Comparison of ENCODE assay signal across 14 mouse cellular contexts in genomic region chr19:44303502-44303901, GRCm38 (mm10). TPM values are rescaled to one million over a fixed set of nuclear protein-coding genes. Genes with fewer than 3 reads are reported as not detected.
DNase-seq lines count a peak whose midpoint lies in the region; ATAC-seq and TF ChIP-seq lines count a peak whose summit lies in the region.
"Had no signal": no experiment of that assay in that cellular context is flagged by ENCODE, and none has a peak within 500 bp of the region (broad histone marks: within the 10 kb centered on the region; RNA-seq: fewer than 3 reads in every experiment).

No protein-coding gene starts in this region.

- intact Hi-C loops in gastrocnemius, adult 2 months (cut with DNase I): no loop called here

- H3K4me2 ChIP-seq in lung, embryonic 14.5 days: no peak overlapping the region
- no peak overlapping the region for H3K4me2 ChIP-seq in limb, embryonic 15.5 days
- H3K4me2 ChIP-seq: kidney, embryonic 15.5 days had no signal

- no peak for TF ChIP-seq CTCF in gastrocnemius, adult 2 months (IDR thresholded peaks at IDR 0.05)
- TF ChIP-seq CTCF in lung, embryonic 14.5 days (IDR thresholded peaks at IDR 0.05; ENCODE audit: low read depth): no peak

- no peaks in the 10 kb centered on the region for H3K9me3 ChIP-seq in lung, embryonic 14.5 days (ENCODE audit: low read depth, low read length)
- no peaks in the 10 kb centered on the region for H3K9me3 ChIP-seq in limb, embryonic 15.5 days
- H3K9me3 ChIP-seq: kidney, embryonic 15.5 days had no signal

- peak overlapping the region; percentile 32 for H3K27ac ChIP-seq in gastrocnemius, adult 2 months
- H3K27ac ChIP-seq in lung, embryonic 14.5 days (ENCODE audit: low read depth): no peak overlapping the region
- H3K27ac ChIP-seq in limb, embryonic 15.5 days: 0 out of 2 replicates have a peak overlapping the region, but pooled peaks have one; percentile 1
- H3K27ac ChIP-seq: kidney, embryonic 15.5 days; macrophage had no signal

- H3K27me3 ChIP-seq in lung, embryonic 14.5 days (ENCODE audit: insufficient read depth, low read length): no peaks in the 10 kb centered on the region
- H3K27me3 ChIP-seq in limb, embryonic 15.5 days: no peaks in the 10 kb centered on the region
- H3K27me3 ChIP-seq: kidney, embryonic 15.5 days had no signal

- peaks cover 96% of the 10 kb centered on the region for H3K36me3 ChIP-seq in lung, embryonic 14.5 days (ENCODE audit: insufficient read depth)
- H3K36me3 ChIP-seq in limb, embryonic 15.5 days: peaks cover 88% of the 10 kb centered on the region

- no peak overlapping the region for H3K9ac ChIP-seq in lung, embryonic 14.5 days
- no peak overlapping the region for H3K9ac ChIP-seq in limb, embryonic 15.5 days
- H3K9ac ChIP-seq: kidney, embryonic 15.5 days had no signal

- 61% methylated on average over 8 of the region's 8 CpGs for WGBS in lung, embryonic 14.5 days
- WGBS in limb, embryonic 15.5 days: 46% methylated on average over 8 of the region's 8 CpGs

- peaks cover 16% of the 10 kb centered on the region for H3K4me1 ChIP-seq in lung, embryonic 14.5 days (ENCODE audit: insufficient read depth)
- peaks cover 59% of the 10 kb centered on the region for H3K4me1 ChIP-seq in limb, embryonic 15.5 days

- no peak for DNase-seq in gastrocnemius, adult 2 months
- DNase-seq in gastrocnemius, postnatal 4 days (ENCODE audit: low spot score in 2 of 2): no peak
- DNase-seq in lung, embryonic 14.5 days: peak; percentile 41
- no peak for DNase-seq in lung, postnatal 4 days
- peak; percentile 83 for DNase-seq in NIH3T3 (ENCODE audit: low read depth)
- DNase-seq in thymus, postnatal 0 days (ENCODE audit: low spot score): no peak
- DNase-seq in ovary, postnatal 10 days (ENCODE audit: low spot score): no peak
- DNase-seq: gastrocnemius, postnatal 10 days; liver had no signal

- no peak overlapping the region for H3K4me3 ChIP-seq in gastrocnemius, adult 2 months
- no peak overlapping the region for H3K4me3 ChIP-seq in lung, embryonic 14.5 days (ENCODE audit: low read depth, low read length)
- no peak overlapping the region for H3K4me3 ChIP-seq in limb, embryonic 15.5 days
- H3K4me3 ChIP-seq: erythroblast, embryonic 14.5 days; kidney, embryonic 15.5 days had no signal

- no peak for ATAC-seq in lung, embryonic 14.5 days (ENCODE audit: insufficient read depth)
- no peak for ATAC-seq in limb, embryonic 15.5 days (ENCODE audit: insufficient number of reproducible peaks, low FRiP score, low TSS enrichment, low read depth)
- ATAC-seq: hindbrain, embryonic 16.5 days had no signal

RNA-seq across cellular contexts. Expression of gene Scd2, which starts 10.0 kb away (rescaled TPM):
- total RNA-seq in gastrocnemius, adult 2 months (2021): 1 to 10 TPM; 7.4 to 9.1 TPM
- 10 to 100 TPM; 81.6 to 87.3 TPM for total RNA-seq in gastrocnemius, postnatal 4 days (2021)
- polyA plus RNA-seq in lung, embryonic 14.5 days (2014; fragmentation: Nextera tagmentation; extraction: Ambion mirVana): 248 and 257 TPM in 2 replicates
- polyA plus RNA-seq in limb, embryonic 15.5 days (2015; fragmentation: Nextera tagmentation; extraction: Ambion mirVana): 200 and 221 TPM in 2 replicates
- polyA plus RNA-seq in thymus, postnatal 0 days (2015; fragmentation: Nextera tagmentation; extraction: Ambion mirVana): 68.8 and 69.7 TPM in 2 replicates

RNA-seq across cellular contexts. Expression of gene Scd4, which starts 29.4 kb away (rescaled TPM):
- under 1 TPM in 1 of 2 experiments, not detected in 1; 0.13 TPM for total RNA-seq in gastrocnemius, adult 2 months (2021)
- under 1 TPM; 0.62 to 0.71 TPM for total RNA-seq in gastrocnemius, postnatal 4 days (2021)
- polyA plus RNA-seq in lung, embryonic 14.5 days (2014; fragmentation: Nextera tagmentation; extraction: Ambion mirVana): 0.15 TPM in 1 of 2 replicates, not detected in the other
- polyA plus RNA-seq in limb, embryonic 15.5 days (2015; fragmentation: Nextera tagmentation; extraction: Ambion mirVana): 0.20 and 0.41 TPM in 2 replicates
- 0.18 TPM in 2 replicates for polyA plus RNA-seq in thymus, postnatal 0 days (2015; fragmentation: Nextera tagmentation; extraction: Ambion mirVana)
- polyA plus RNA-seq: erythroblast, embryonic 14.5 days had no signal

Comparison
In these comparisons a context has a peak if more than half of its experiments do, and no peak if none do; other contexts are left out.
1. DNase-seq: peak in lung, embryonic 14.5 days (single experiment) and NIH3T3 (single experiment); none in gastrocnemius, adult 2 months (single experiment), gastrocnemius, postnatal 4 days (0 of 2), lung, postnatal 4 days (0 of 2), thymus, postnatal 0 days (single experiment) and ovary, postnatal 10 days (single experiment).